Mouse (Mus musculus): ENCODE results near the gene Agbl4.

Gene Agbl4

GRCm38 (mm10) chr4:111400676-111401075, 1003.2 kb downstream of the Agbl4 start:
- CTCF ChIA-PET: no interaction called here

- CTCF ChIA-PET: no interaction called here
Measured at GRCm38 (mm10) chr4:111403243-111403642, 1005.8 kb downstream of the Agbl4 start.

- CTCF ChIA-PET: no interaction called here
Measured at GRCm38 (mm10) chr4:111410731-111411130, 1013.3 kb downstream of the Agbl4 start.

- CTCF ChIA-PET: interaction anchor here (0.8 to 1.1 kb wide), 2 partner anchors 39 to 42 kb away, joined by 3 read pairs; no protein-coding TSS in a partner anchor
Measured at GRCm38 (mm10) chr4:111414399-111414798, 1016.9 kb downstream of the Agbl4 start.

GRCm38 (mm10) chr4:111414818-111415488, 1017.5 kb downstream of the Agbl4 start, which contains the start of gene Bend5:
Gene Bend5 (plus strand): TSS chr4:111415006.
- CTCF ChIA-PET: interaction anchor here (0.8 to 1.1 kb wide), 2 partner anchors 40 to 41 kb away, joined by 3 read pairs; no protein-coding TSS in a partner anchor

- CTCF ChIA-PET: no interaction called here
Measured at GRCm38 (mm10) chr4:111416126-111416525, 1018.7 kb downstream of the Agbl4 start.

GRCm38 (mm10) chr4:111416551-111416950, 1019.1 kb downstream of the Agbl4 start:
- CTCF ChIA-PET: no interaction called here

GRCm38 (mm10) chr4:111417716-111418115, 1020.3 kb downstream of the Agbl4 start:
- CTCF ChIA-PET: no interaction called here

GRCm38 (mm10) chr4:111419476-111419875, 1022.0 kb downstream of the Agbl4 start:
- CTCF ChIA-PET: no interaction called here

- CTCF ChIA-PET: interaction anchor here (0.7 kb wide), 1 partner anchor 380 kb away, joined by 4 read pairs; no protein-coding TSS in a partner anchor
Measured at GRCm38 (mm10) chr4:111420031-111420430, 1022.6 kb downstream of the Agbl4 start.

- CTCF ChIA-PET: interaction anchor here (0.6 to 0.7 kb wide), 2 partner anchors 29 to 381 kb away, joined by 4 to 5 read pairs; no protein-coding TSS in a partner anchor
Measured at GRCm38 (mm10) chr4:111420955-111421354, 1023.5 kb downstream of the Agbl4 start.

GRCm38 (mm10) chr4:111421785-111422184, 1024.3 kb downstream of the Agbl4 start:
- CTCF ChIA-PET: interaction anchor here (0.7 kb wide), 1 partner anchor 30 kb away, joined by 3 read pairs; no protein-coding TSS in a partner anchor

GRCm38 (mm10) chr4:111424371-111424950, 1027.0 kb downstream of the Agbl4 start:
- CTCF ChIA-PET: no interaction called here

- CTCF ChIA-PET: no interaction called here
Measured at GRCm38 (mm10) chr4:111425170-111425569, 1027.7 kb downstream of the Agbl4 start.

- CTCF ChIA-PET: no interaction called here
Measured at GRCm38 (mm10) chr4:111431186-111431585, 1033.7 kb downstream of the Agbl4 start.

- CTCF ChIA-PET: no interaction called here
Measured at GRCm38 (mm10) chr4:111432013-111432412, 1034.6 kb downstream of the Agbl4 start.

- CTCF ChIA-PET: no interaction called here
Measured at GRCm38 (mm10) chr4:111432417-111432816, 1035.0 kb downstream of the Agbl4 start.

GRCm38 (mm10) chr4:111441709-111442108, 1044.2 kb downstream of the Agbl4 start:
- CTCF ChIA-PET: no interaction called here

GRCm38 (mm10) chr4:111442435-111443238, 1045.2 kb downstream of the Agbl4 start:
- CTCF ChIA-PET: interaction anchor here (0.6 kb wide), 1 partner anchor 55 kb away, joined by 4 read pairs; no protein-coding TSS in a partner anchor

GRCm38 (mm10) chr4:111443906-111444615, 1046.6 kb downstream of the Agbl4 start:
- CTCF ChIA-PET: no interaction called here

GRCm38 (mm10) chr4:111444616-111445160, 1047.2 kb downstream of the Agbl4 start:
- CTCF ChIA-PET: no interaction called here
